In the genomic region with DNA sequence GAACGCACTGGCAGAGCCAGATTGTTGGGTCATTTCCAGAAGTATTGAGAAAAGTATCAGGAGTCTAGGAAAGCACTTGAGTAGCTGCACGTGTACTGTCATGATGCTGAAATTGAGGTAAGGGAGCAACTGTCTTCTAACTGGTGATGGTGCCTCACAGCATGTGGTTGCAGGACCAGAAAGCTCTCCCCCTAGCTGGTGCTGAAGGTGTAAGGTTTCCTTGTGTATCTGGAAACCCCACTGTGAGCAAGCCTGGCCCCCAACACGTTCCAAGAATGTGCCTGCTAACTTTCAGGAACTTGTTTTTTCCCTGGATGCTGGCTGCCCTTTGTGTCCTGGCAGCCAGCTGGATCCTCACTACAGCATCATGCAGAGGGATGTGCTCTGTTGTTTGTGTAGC, we compare ENCODE assay signal across 13 mouse cellular contexts. TPM values are rescaled to one million over a fixed set of nuclear protein-coding genes. Genes with fewer than 3 reads are reported as not detected.
DNase-seq lines count a peak whose midpoint lies in the region; ATAC-seq lines count a peak whose summit lies in the region.
"Had no signal": no experiment of that assay in that cellular context is flagged by ENCODE, and none has a peak within 500 bp of the region (broad histone marks: within the 10 kb centered on the region; RNA-seq: fewer than 3 reads in every experiment).

No protein-coding gene starts in this region.

- DNase-seq in frontal cortex, postnatal 10 days (ENCODE audit: low spot score in 2 of 2): no peak
- peak; percentile 16 for DNase-seq in midbrain, embryonic 10.5 days (ENCODE audit: low spot score)
- no peak for DNase-seq in midbrain, embryonic 11.5 days (ENCODE audit: low spot score, missing footprints)
- DNase-seq in brain, adult 2 months (ENCODE audit: low read depth, low spot score): peak; percentile 44
- DNase-seq in forelimb bud, embryonic 11.5 days (ENCODE audit: low read depth, low spot score): peak; percentile 18
- DNase-seq in heart, postnatal 4 days: no peak
- no peak for DNase-seq in thymus, postnatal 4 days
- DNase-seq: heart, adult 11 months; kidney, postnatal 25 days had no signal

- no peak overlapping the region for H3K4me3 ChIP-seq in midbrain, embryonic 10.5 days
- no peak overlapping the region for H3K4me3 ChIP-seq in midbrain, embryonic 11.5 days (ENCODE audit: low read depth, low read length)
- H3K4me3 ChIP-seq: lung, embryonic 15.5 days had no signal

- H3K27ac ChIP-seq in midbrain, embryonic 10.5 days (replicated peaks): no peak overlapping the region
- no peak overlapping the region for H3K27ac ChIP-seq in midbrain, embryonic 11.5 days (ENCODE audit: low read depth, low read length)
- H3K27ac ChIP-seq: lung, embryonic 15.5 days had no signal

- no peaks in the 10 kb centered on the region for H3K27me3 ChIP-seq in midbrain, embryonic 10.5 days (ENCODE audit: low read depth, poor library complexity, severe bottlenecking)
- no peaks in the 10 kb centered on the region for H3K27me3 ChIP-seq in midbrain, embryonic 11.5 days (ENCODE audit: control insufficient read depth, insufficient read depth, low read length)
- H3K27me3 ChIP-seq: lung, embryonic 15.5 days had no signal

- H3K4me1 ChIP-seq in midbrain, embryonic 10.5 days: peaks cover 7% of the 10 kb centered on the region
- no peaks in the 10 kb centered on the region for H3K4me1 ChIP-seq in midbrain, embryonic 11.5 days (ENCODE audit: control insufficient read depth, insufficient read depth, low read length)
- H3K4me1 ChIP-seq: lung, embryonic 15.5 days had no signal

- H3K36me3 ChIP-seq in midbrain, embryonic 10.5 days: no peaks in the 10 kb centered on the region
- no peaks in the 10 kb centered on the region for H3K36me3 ChIP-seq in midbrain, embryonic 11.5 days (ENCODE audit: control insufficient read depth, insufficient read depth, low read length)
- H3K36me3 ChIP-seq: lung, embryonic 15.5 days had no signal

- H3K9me3 ChIP-seq in midbrain, embryonic 10.5 days (replicated peaks): no peaks in the 10 kb centered on the region
- H3K9me3 ChIP-seq in midbrain, embryonic 11.5 days (ENCODE audit: control insufficient read depth, low read length): no peaks in the 10 kb centered on the region
- H3K9me3 ChIP-seq: lung, embryonic 15.5 days had no signal

- peak; percentile 56; the same call in 1 of the 2 replicates for ATAC-seq in frontal cortex, adult (ENCODE audit: low TSS enrichment)
- ATAC-seq in midbrain, embryonic 11.5 days (ENCODE audit: low FRiP score): no peak

- H3K9ac ChIP-seq in midbrain, embryonic 11.5 days (ENCODE audit: low read length): no peak overlapping the region
- H3K9ac ChIP-seq: lung, embryonic 15.5 days had no signal

- WGBS in midbrain, embryonic 10.5 days: 29% methylated on average over 3 of the region's 3 CpGs
- WGBS in midbrain, embryonic 11.5 days: 22% methylated on average over 3 of the region's 3 CpGs

- no peak overlapping the region for H3K4me2 ChIP-seq in midbrain, embryonic 11.5 days
- H3K4me2 ChIP-seq: lung, embryonic 15.5 days had no signal

RNA-seq across cellular contexts. Expression of a gene that starts 44.2 kb away (rescaled TPM):
- polyA plus RNA-seq in midbrain, embryonic 10.5 days (2016; fragmentation: Nextera tagmentation; extraction: Ambion mirVana): 0.06 TPM in 1 of 2 replicates, not detected in the other
- polyA plus RNA-seq in midbrain, embryonic 11.5 days (2014; fragmentation: Nextera tagmentation; extraction: Ambion mirVana): 0.07 and 0.08 TPM in 2 replicates
- total RNA-seq in heart, postnatal 4 days (2021): not detected
- total RNA-seq: heart, postnatal 36 days had no signal
- polyA plus RNA-seq: testis, adult 2 months had no signal

Comparison
In these comparisons a context has a peak if more than half of its experiments do, and no peak if none do; other contexts are left out.
1. DNase-seq: peak in midbrain, embryonic 10.5 days (single experiment), brain, adult 2 months (single experiment) and forelimb bud, embryonic 11.5 days (single experiment); none in frontal cortex, postnatal 10 days (0 of 2), midbrain, embryonic 11.5 days (single experiment), heart, postnatal 4 days (single experiment) and thymus, postnatal 4 days (single experiment).